Mouse (Mus musculus) megakaryocyte, embryonic 14.5 days (primary cell): Measurements from ENCODE around the gene Otog.

Source experiments
- FLI1 ChIP-seq: IDR thresholded peaks from 2 replicates; pipeline ENCODE4 v1.6.1; 2012; ENCODE audit warnings: low read length, inconsistent platforms, mixed read lengths
- GATA1 ChIP-seq: IDR thresholded peaks from 3 replicates; pipeline ENCODE4 v1.6.1; 2012; ENCODE audit warnings: mixed read lengths, low read length, inconsistent platforms, borderline replicate concordance

GRCm38 (mm10) chr7:46321242-46321641 is 80.5 kb downstream of the Otog start:
- TF ChIP-seq GATA1 (no peak), FLI1 (no peak)
